Mouse (Mus musculus): ENCODE data around the gene Myo1d. TPM values are rescaled to one million over a fixed set of nuclear protein-coding genes. Genes with fewer than 3 reads are reported as not detected.

Gene Myo1d
- polyA plus RNA-seq, 1 experiment: 5.9 TPM

GRCm38 (mm10) chr11:80785672-80786071, 5.8 kb upstream of the Myo1d start:
- Histone ChIP-seq H3K36me3 (ENCODE audit: control insufficient read depth, insufficient read depth, low read length) (no peaks in the 10 kb centered on the region), H3K27ac (ENCODE audit: control insufficient read depth, insufficient read depth, low read length) (no peak overlapping the region), H3K4me1 (replicated peaks; ENCODE audit: control insufficient read depth, insufficient read depth, low read length) (no peaks in the 10 kb centered on the region), H3K4me3 (ENCODE audit: control insufficient read depth, insufficient read depth, low read length) (no peak overlapping the region), H3K27me3 (ENCODE audit: control insufficient read depth, insufficient read depth, low read length) (no peaks in the 10 kb centered on the region)
- WGBS: 38% methylated on average over 5 of the region's 5 CpGs
- TF ChIP-seq POLR2A (IDR thresholded peaks at IDR 0.05; ENCODE audit: control insufficient read depth, extremely low read depth, insufficient read depth, low read length, poor library complexity): no peak
- no peak for TF ChIP-seq CTCF (IDR thresholded peaks at IDR 0.05; ENCODE audit: borderline replicate concordance, control insufficient read depth, extremely low read depth, insufficient read depth, low read length, poor library complexity)
- no peak for DNase-seq

GRCm38 (mm10) chr11:80784294-80784743, 4.5 kb upstream of the Myo1d start:
- Histone ChIP-seq H3K27ac (ENCODE audit: control insufficient read depth, insufficient read depth, low read length) (no peak overlapping the region), H3K36me3 (ENCODE audit: control insufficient read depth, insufficient read depth, low read length) (no peaks in the 10 kb centered on the region), H3K4me3 (ENCODE audit: control insufficient read depth, insufficient read depth, low read length) (no peak overlapping the region), H3K27me3 (ENCODE audit: control insufficient read depth, insufficient read depth, low read length) (no peaks in the 10 kb centered on the region; the same call in 1 of the 2 replicates), H3K4me1 (replicated peaks; ENCODE audit: control insufficient read depth, insufficient read depth, low read length) (peaks cover 2% of the 10 kb centered on the region; the same call in 1 of the 2 replicates)
- 90% methylated on average over 3 of the region's 3 CpGs for WGBS
- TF ChIP-seq CTCF (IDR thresholded peaks at IDR 0.05; ENCODE audit: borderline replicate concordance, control insufficient read depth, extremely low read depth, insufficient read depth, low read length, poor library complexity) (no peak), POLR2A (IDR thresholded peaks at IDR 0.05; ENCODE audit: control insufficient read depth, extremely low read depth, insufficient read depth, low read length, poor library complexity) (no peak)
- no peak for DNase-seq

DNA sequence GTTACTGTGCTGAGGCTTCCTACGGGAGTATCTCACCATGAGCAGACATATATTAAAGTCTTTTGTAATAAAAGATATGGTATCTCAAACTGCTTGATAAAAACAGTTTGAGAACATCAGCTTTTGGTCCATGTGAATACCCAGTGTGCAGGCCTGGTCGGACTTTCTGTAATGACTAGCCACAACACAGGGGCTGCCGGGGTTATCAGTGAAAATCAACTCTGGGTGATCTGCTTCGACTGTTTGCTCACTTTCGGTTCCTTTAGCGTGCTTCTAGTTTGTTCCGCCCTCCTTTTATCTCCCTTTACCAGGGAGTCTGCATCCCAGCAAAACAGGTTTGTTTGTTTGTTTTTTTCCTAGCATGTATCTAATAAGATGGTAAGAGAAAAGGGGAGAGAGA, 3.6 kb upstream of the Myo1d start:
- Histone ChIP-seq H3K27ac (ENCODE audit: control insufficient read depth, insufficient read depth, low read length) (no peak overlapping the region), H3K36me3 (ENCODE audit: control insufficient read depth, insufficient read depth, low read length) (no peaks in the 10 kb centered on the region), H3K4me3 (ENCODE audit: control insufficient read depth, insufficient read depth, low read length) (no peak overlapping the region), H3K27me3 (ENCODE audit: control insufficient read depth, insufficient read depth, low read length) (no peaks in the 10 kb centered on the region; the same call in 1 of the 2 replicates), H3K4me1 (replicated peaks; ENCODE audit: control insufficient read depth, insufficient read depth, low read length) (peaks cover 2% of the 10 kb centered on the region; the same call in 1 of the 2 replicates)
- 87% methylated on average over 7 of the region's 7 CpGs for WGBS
- no peak for DNase-seq
- TF ChIP-seq CTCF (IDR thresholded peaks at IDR 0.05; ENCODE audit: borderline replicate concordance, control insufficient read depth, extremely low read depth, insufficient read depth, low read length, poor library complexity) (no peak), POLR2A (IDR thresholded peaks at IDR 0.05; ENCODE audit: control insufficient read depth, extremely low read depth, insufficient read depth, low read length, poor library complexity) (no peak)

DNA sequence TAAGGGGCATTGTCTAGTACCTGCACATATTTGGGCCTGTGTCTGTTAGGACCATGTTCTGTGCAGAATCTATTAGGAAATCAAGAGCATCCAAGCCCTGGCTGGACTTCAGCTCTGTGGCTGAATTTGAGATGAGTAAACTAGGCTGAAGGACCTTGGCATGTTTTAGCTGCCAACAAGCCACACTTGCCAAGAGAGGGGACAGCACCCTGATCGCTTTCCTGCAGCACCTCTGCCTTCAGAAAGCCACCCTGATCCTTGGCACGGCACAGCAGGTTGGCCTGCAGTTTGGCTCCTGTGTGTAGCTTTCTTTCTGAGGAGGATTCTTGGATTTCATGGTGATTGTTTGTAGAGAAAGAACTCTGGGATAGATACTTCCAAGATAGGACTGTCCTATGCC, 1.7 kb upstream of the Myo1d start:
- whole genome bisulfite sequencing: 94% methylated on average over 2 of the region's 2 CpGs
- Histone ChIP-seq H3K4me3 (ENCODE audit: control insufficient read depth, insufficient read depth, low read length) (no peak overlapping the region), H3K36me3 (ENCODE audit: control insufficient read depth, insufficient read depth, low read length) (no peaks in the 10 kb centered on the region), H3K27ac (ENCODE audit: control insufficient read depth, insufficient read depth, low read length) (no peak overlapping the region), H3K4me1 (replicated peaks; ENCODE audit: control insufficient read depth, insufficient read depth, low read length) (peaks cover 2% of the 10 kb centered on the region; the same call in 1 of the 2 replicates), H3K27me3 (ENCODE audit: control insufficient read depth, insufficient read depth, low read length) (no peaks in the 10 kb centered on the region; the same call in 1 of the 2 replicates)
- no peak for DNase-seq
- no peak for TF ChIP-seq POLR2A (IDR thresholded peaks at IDR 0.05; ENCODE audit: control insufficient read depth, extremely low read depth, insufficient read depth, low read length, poor library complexity)
- TF ChIP-seq CTCF (IDR thresholded peaks at IDR 0.05; ENCODE audit: borderline replicate concordance, control insufficient read depth, extremely low read depth, insufficient read depth, low read length, poor library complexity): no peak

- Histone ChIP-seq H3K27me3 (ENCODE audit: control insufficient read depth, insufficient read depth, low read length) (no peaks in the 10 kb centered on the region; the same call in 1 of the 2 replicates), H3K27ac (ENCODE audit: control insufficient read depth, insufficient read depth, low read length) (no peak overlapping the region), H3K4me3 (ENCODE audit: control insufficient read depth, insufficient read depth, low read length) (peak overlapping the region; percentile 30), H3K4me1 (replicated peaks; ENCODE audit: control insufficient read depth, insufficient read depth, low read length) (peaks cover 2% of the 10 kb centered on the region; the same call in 1 of the 2 replicates), H3K36me3 (ENCODE audit: control insufficient read depth, insufficient read depth, low read length) (no peaks in the 10 kb centered on the region)
- WGBS: 10% methylated on average over 18 of the region's 18 CpGs
- no peak for DNase-seq
- TF ChIP-seq POLR2A (IDR thresholded peaks at IDR 0.05; ENCODE audit: control insufficient read depth, extremely low read depth, insufficient read depth, low read length, poor library complexity) (no peak), CTCF (IDR thresholded peaks at IDR 0.05; ENCODE audit: borderline replicate concordance, control insufficient read depth, extremely low read depth, insufficient read depth, low read length, poor library complexity) (no peak)
Observed at GRCm38 (mm10) chr11:80778916-80779526, 804 bp downstream of the Myo1d start.

GRCm38 (mm10) chr11:80778157-80778556, 1.7 kb downstream of the Myo1d start:
- 79% methylated on average over 6 of the region's 6 CpGs for WGBS
- Histone ChIP-seq H3K27me3 (ENCODE audit: control insufficient read depth, insufficient read depth, low read length) (no peaks in the 10 kb centered on the region; the same call in 1 of the 2 replicates), H3K4me1 (replicated peaks; ENCODE audit: control insufficient read depth, insufficient read depth, low read length) (peaks cover 2% of the 10 kb centered on the region; the same call in 1 of the 2 replicates), H3K36me3 (ENCODE audit: control insufficient read depth, insufficient read depth, low read length) (no peaks in the 10 kb centered on the region), H3K4me3 (ENCODE audit: control insufficient read depth, insufficient read depth, low read length) (no peak overlapping the region), H3K27ac (ENCODE audit: control insufficient read depth, insufficient read depth, low read length) (no peak overlapping the region)
- DNase-seq: no peak
- TF ChIP-seq POLR2A (IDR thresholded peaks at IDR 0.05; ENCODE audit: control insufficient read depth, extremely low read depth, insufficient read depth, low read length, poor library complexity) (no peak), CTCF (IDR thresholded peaks at IDR 0.05; ENCODE audit: borderline replicate concordance, control insufficient read depth, extremely low read depth, insufficient read depth, low read length, poor library complexity) (no peak)
